ENCODE assay signal across 8 mouse cellular contexts in the genomic region with DNA sequence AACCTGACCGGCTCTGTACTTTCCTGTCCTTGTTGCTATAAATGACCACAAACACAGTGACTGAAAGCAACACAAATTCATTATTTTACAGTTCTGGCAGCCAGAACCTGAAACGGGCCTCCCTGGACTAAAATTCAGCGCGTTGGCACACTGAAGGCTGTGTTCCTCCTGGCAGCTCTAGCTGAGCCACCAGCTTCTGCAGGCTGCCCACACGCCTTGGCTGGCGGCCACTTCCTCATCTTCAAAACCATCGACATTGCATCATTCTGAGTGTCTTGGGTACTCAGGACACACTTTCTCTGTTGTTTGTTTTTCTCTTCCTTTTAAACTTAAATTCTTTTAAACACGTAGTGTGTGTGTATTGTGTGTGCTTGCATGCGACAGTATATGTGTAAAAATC. TPM values are rescaled to one million over a fixed set of nuclear protein-coding genes. Genes with fewer than 3 reads are reported as not detected.
DNase-seq lines count a peak whose midpoint lies in the region; ATAC-seq and TF ChIP-seq lines count a peak whose summit lies in the region.

No protein-coding gene starts in this region.

- peak; percentile 40; the same call in 1 of the 2 replicates for TF ChIP-seq POLR2A in CH12.LX (IDR thresholded peaks at IDR 0.05; ENCODE audit: low read depth, low read length)

- H3K27me3 ChIP-seq in heart, embryonic 10.5 days (ENCODE audit: insufficient read depth, poor library complexity, severe bottlenecking): peaks cover 34% of the 10 kb centered on the region
- H3K27me3 ChIP-seq in CH12.LX (replicated peaks): peaks cover 7% of the 10 kb centered on the region
- no peaks in the 10 kb centered on the region; the same call in 1 of the 2 replicates for H3K27me3 ChIP-seq in neural tube, embryonic 14.5 days (ENCODE audit: control insufficient read depth, insufficient read depth, low read length)

- no peak overlapping the region for H3K27ac ChIP-seq in heart, embryonic 10.5 days
- peak overlapping the region; percentile 25; the same call in 1 of the 2 replicates for H3K27ac ChIP-seq in CH12.LX (ENCODE audit: insufficient read depth, low read depth)
- H3K27ac ChIP-seq in neural tube, embryonic 14.5 days (ENCODE audit: low read depth, low read length): no peak overlapping the region

- in situ Hi-C loops in CH12.LX (cut with MboI; ENCODE audit: low pct_ligation_motif_present, low pct_unique_long_range_greater_than_20kb, low sequenced_read_pairs): no loop called here

- intact Hi-C loops in heart, postnatal 10 days (cut with DNase I): no loop called here

- peak; percentile 96 for DNase-seq in heart, adult 11 months
- DNase-seq in heart, embryonic 10.5 days (ENCODE audit: low spot score): no peak
- DNase-seq in CH12.LX (ENCODE audit: extremely low read depth): peak; percentile 58
- DNase-seq in cerebellum, adult 9-11 months: peak; percentile 79
- DNase-seq in heart, postnatal 10 days: peak; percentile 22 to 26
- DNase-seq in left cerebral cortex, adult 8-10 months (ENCODE audit: low spot score in 2 of 2): peak; percentile 61 to 93
- DNase-seq in spleen, adult 18-20 months: no peak

- H3K9ac ChIP-seq in CH12.LX (ENCODE audit: insufficient read depth, low read depth): peak overlapping the region; percentile 81
- no peak overlapping the region for H3K9ac ChIP-seq in neural tube, embryonic 14.5 days (replicated peaks; ENCODE audit: low read depth, low read length)

- no peak for TF ChIP-seq RAD21 in CH12.LX (IDR thresholded peaks at IDR 0.05; ENCODE audit: low read depth, low read length)

- no peaks in the 10 kb centered on the region for H3K79me2 ChIP-seq in CH12.LX (replicated peaks; ENCODE audit: control insufficient read depth, extremely low read depth, insufficient read depth, poor library complexity, severe bottlenecking)

- H3K36me3 ChIP-seq in heart, embryonic 10.5 days: no peaks in the 10 kb centered on the region
- no peaks in the 10 kb centered on the region for H3K36me3 ChIP-seq in CH12.LX (replicated peaks in 1 of 2; ENCODE audit: control insufficient read depth in 1 of 2, insufficient read depth in 1 of 2, low read length in 1 of 2)
- no peaks in the 10 kb centered on the region for H3K36me3 ChIP-seq in neural tube, embryonic 14.5 days (ENCODE audit: control insufficient read depth, insufficient read depth, low read length)

- WGBS in heart, embryonic 10.5 days: 68% methylated on average over 9 of the region's 9 CpGs
- 72% methylated on average over 9 of the region's 9 CpGs for WGBS in neural tube, embryonic 14.5 days

- H3K4me3 ChIP-seq in heart, embryonic 10.5 days: no peak overlapping the region
- peak overlapping the region in 1 of 3 experiments; percentile 15 for H3K4me3 ChIP-seq in CH12.LX (replicated peaks in 1 of 3; ENCODE audit: low read depth in 2 of 3, low read length in 2 of 3, poor library complexity in 1 of 3)
- H3K4me3 ChIP-seq in neural tube, embryonic 14.5 days (ENCODE audit: low read depth, low read length): no peak overlapping the region; the same call in 1 of the 2 replicates

- peaks cover 5% of the 10 kb centered on the region; the same call in 1 of the 2 replicates for H3K4me1 ChIP-seq in heart, embryonic 10.5 days
- H3K4me1 ChIP-seq in CH12.LX (ENCODE audit: control insufficient read depth in 1 of 2, insufficient read depth in 2 of 2): peaks cover 0 to 14% of the 10 kb centered on the region in 2 experiments; a peak in 2 of 4 replicates
- no peaks in the 10 kb centered on the region for H3K4me1 ChIP-seq in neural tube, embryonic 14.5 days (ENCODE audit: control insufficient read depth, insufficient read depth, low read length)

- no peak for TF ChIP-seq EP300 in CH12.LX (IDR thresholded peaks at IDR 0.05; ENCODE audit: low read length)

- dilution Hi-C loops in CH12.LX (cut with MboI; ENCODE audit: extremely low pct_ligation_motif_present, extremely low pct_unique_long_range_greater_than_20kb, low sequenced_read_pairs): no loop called here

- peak overlapping the region; percentile 40; the same call in 1 of the 2 replicates for H3K4me2 ChIP-seq in CH12.LX (ENCODE audit: insufficient read depth, low read depth, poor library complexity, severe bottlenecking)
- H3K4me2 ChIP-seq in neural tube, embryonic 14.5 days (ENCODE audit: low read depth, low read length): peak overlapping the region; percentile 74

- no peak for TF ChIP-seq CTCF in CH12.LX (conservative IDR thresholded peaks at IDR 0.05 in 1 of 2, IDR thresholded peaks at IDR 0.05 in 1 of 2; ENCODE audit: low read depth in 2 of 2, low read length in 2 of 2)

- H3K9me3 ChIP-seq in heart, embryonic 10.5 days: no peaks in the 10 kb centered on the region
- peaks cover 12% of the 10 kb centered on the region for H3K9me3 ChIP-seq in CH12.LX (replicated peaks; ENCODE audit: low read length)
- no peaks in the 10 kb centered on the region for H3K9me3 ChIP-seq in neural tube, embryonic 14.5 days (ENCODE audit: control insufficient read depth, low read length)

- ATAC-seq in neural tube, embryonic 14.5 days (ENCODE audit: low read depth): no peak

TF ChIP-seq in CH12.LX, 34 proteins besides CTCF, POLR2A, EP300 and RAD21:
- TF ChIP-seq MAFK (IDR thresholded peaks at IDR 0.05; ENCODE audit: insufficient replicate concordance, low read length): no peak
- peak; percentile 52; the same call in 1 of the 2 replicates for TF ChIP-seq NELFE (IDR thresholded peaks at IDR 0.05; ENCODE audit: low read depth, low read length)
- TF ChIP-seq CHD2 (IDR thresholded peaks at IDR 0.05; ENCODE audit: low read length): no peak
- TF ChIP-seq MYC (IDR thresholded peaks at IDR 0.05; ENCODE audit: low read depth, low read length): no peak
- no peak for TF ChIP-seq TCF12 (IDR thresholded peaks at IDR 0.05; ENCODE audit: low read depth, low read length)
- no peak for TF ChIP-seq RCOR1 (conservative IDR thresholded peaks at IDR 0.05; ENCODE audit: low read depth, low read length)
- TF ChIP-seq KAT2A (IDR thresholded peaks at IDR 0.05; ENCODE audit: insufficient replicate concordance, low read length): no peak
- peak; percentile 71 for TF ChIP-seq ELF1 (IDR thresholded peaks at IDR 0.05; ENCODE audit: low read depth, low read length)
- no peak for TF ChIP-seq USF1 (IDR thresholded peaks at IDR 0.05; ENCODE audit: low read depth, low read length)
- no peak for TF ChIP-seq ZMIZ1 (IDR thresholded peaks at IDR 0.05; ENCODE audit: low read depth, low read length)
- no peak for TF ChIP-seq NRF1 (IDR thresholded peaks at IDR 0.05; ENCODE audit: low read depth, low read length)
- 0 out of 2 replicates have a peak, but pooled peaks have one; percentile 22 for TF ChIP-seq TBP (conservative IDR thresholded peaks at IDR 0.05; ENCODE audit: low read depth, low read length)

RNA-seq across cellular contexts. Expression of a gene that starts 0.7 kb away (rescaled TPM):
- 0.09 and 0.18 TPM in 2 replicates for polyA plus RNA-seq in heart, embryonic 10.5 days (2016; fragmentation: Nextera tagmentation; extraction: Ambion mirVana)
- total RNA-seq in CH12.LX (2012; rRNA removed) (0.13 TPM in 1 of 2 replicates, not detected in the other), CH12.LX (2014; rRNA removed) (not detected in 2 replicates)
- 0.10 and 0.12 TPM in 2 replicates for polyA plus RNA-seq in CH12.LX (2012; ENCODE audit: insufficient read length, low read depth)
- under 1 TPM in 1 of 2 experiments, not detected in 1; 0.17 TPM for total RNA-seq in heart, postnatal 10 days (2021)
- 10 to 100 TPM; 10.3 to 15.1 (median 13.1) TPM for total RNA-seq in left cerebral cortex, adult 8-10 months (2022)
- polyA plus RNA-seq in neural tube, embryonic 14.5 days (2014; fragmentation: Nextera tagmentation; extraction: Ambion mirVana): 14.2 and 15.3 TPM in 2 replicates

Comparison
In these comparisons a context has a peak if more than half of its experiments do, and no peak if none do; other contexts are left out.
1. DNase-seq: peak in heart, adult 11 months (single experiment), CH12.LX (single experiment), cerebellum, adult 9-11 months (single experiment), heart, postnatal 10 days (2 of 2) and left cerebral cortex, adult 8-10 months (2 of 2); none in heart, embryonic 10.5 days (single experiment) and spleen, adult 18-20 months (0 of 2).
2. RNA of a gene that starts 0.7 kb away (total RNA-seq): 10.3 to 15.1 TPM in left cerebral cortex, adult 8-10 months; 0.17 TPM in heart, postnatal 10 days and 0.13 TPM in CH12.LX; every median in the first group is over 4 times any median in the second.